ENCODE assay signal across 25 mouse cellular contexts in genomic region chr5:16531619-16532277, GRCm38 (mm10).
"Had no signal": no experiment of that assay in that cellular context is flagged by ENCODE, and none has a peak within 500 bp of the region (broad histone marks: within the 10 kb centered on the region; RNA-seq: fewer than 3 reads in every experiment).

No protein-coding gene starts in this region.

- H3K27me3 ChIP-seq: heart, embryonic 13.5 days; heart, embryonic 15.5 days; hindbrain, embryonic 13.5 days; hindbrain, embryonic 15.5 days; limb, embryonic 12.5 days; liver, embryonic 13.5 days; liver, embryonic 15.5 days had no signal

- H3K4me2 ChIP-seq: heart, embryonic 11.5 days; heart, embryonic 13.5 days; heart, embryonic 15.5 days; hindbrain, embryonic 13.5 days; hindbrain, embryonic 15.5 days; limb, embryonic 12.5 days; liver, embryonic 11.5 days; liver, embryonic 13.5 days; liver, embryonic 15.5 days had no signal

- H3K36me3 ChIP-seq: heart, embryonic 13.5 days; heart, embryonic 15.5 days; hindbrain, embryonic 13.5 days; hindbrain, embryonic 15.5 days; limb, embryonic 10.5 days; limb, embryonic 12.5 days; liver, embryonic 13.5 days; liver, embryonic 15.5 days had no signal

- ATAC-seq: hindbrain, postnatal 0 days; intestine, embryonic 16.5 days had no signal

- H3K4me1 ChIP-seq: heart, embryonic 13.5 days; heart, embryonic 15.5 days; hindbrain, embryonic 13.5 days; hindbrain, embryonic 15.5 days; limb, embryonic 10.5 days; limb, embryonic 12.5 days; liver, embryonic 13.5 days; liver, embryonic 15.5 days had no signal

- H3K9me3 ChIP-seq: heart, embryonic 13.5 days; heart, embryonic 15.5 days; hindbrain, embryonic 13.5 days; hindbrain, embryonic 15.5 days; limb, embryonic 10.5 days; limb, embryonic 12.5 days; liver, embryonic 13.5 days; liver, embryonic 15.5 days had no signal

- H3K27ac ChIP-seq: heart, adult 2 months; heart, embryonic 13.5 days; heart, embryonic 15.5 days; hindbrain, embryonic 13.5 days; hindbrain, embryonic 15.5 days; hindbrain, postnatal 0 days; left cerebral cortex, adult 2 months; limb, embryonic 10.5 days; limb, embryonic 12.5 days; liver, embryonic 13.5 days; liver, embryonic 15.5 days had no signal

- H3K9ac ChIP-seq: heart, embryonic 13.5 days; heart, embryonic 15.5 days; hindbrain, embryonic 13.5 days; hindbrain, embryonic 15.5 days; limb, embryonic 12.5 days; liver, embryonic 13.5 days; liver, embryonic 15.5 days had no signal

- H3K4me3 ChIP-seq: heart, adult 2 months; heart, embryonic 13.5 days; heart, embryonic 15.5 days; hindbrain, embryonic 13.5 days; hindbrain, embryonic 15.5 days; left cerebral cortex, adult 2 months; limb, embryonic 10.5 days; limb, embryonic 12.5 days; liver, embryonic 13.5 days; liver, embryonic 15.5 days had no signal

- DNase-seq: gastrocnemius, postnatal 14 days; gastrocnemius, postnatal 36 days; heart, adult 11 months; heart, adult 2 months; heart, postnatal 14 days; heart, postnatal 36 days; kidney, adult 11 months; kidney, adult 2 months; kidney, postnatal 10 days; kidney, postnatal 25 days; liver; liver, embryonic 13.5 days; lung, adult 18-20 months had no signal
